Mouse (Mus musculus) liver, adult (tissue): ENCODE measurements around the gene Rps12-ps3.

Source experiments
- GATA4 ChIP-seq: IDR thresholded peaks from 2 replicates; pipeline ENCODE4 v1.6.1; 2014; ENCODE audit warnings: mild to moderate bottlenecking, low read length; ENCODE audit not compliant: insufficient replicate concordance

Rps12-ps3 gene

GRCm38 (mm10) chr19:59321990-59322389 lies at the start of gene Rps12-ps3:
Gene Rps12-ps3 (plus strand): TSS chr19:59322290.
- TF ChIP-seq GATA4: no peak

- TF ChIP-seq GATA4: no peak
Observed at GRCm38 (mm10) chr19:59273190-59273589, 48.9 kb upstream of the Rps12-ps3 start.

- no peak for TF ChIP-seq GATA4
Observed at GRCm38 (mm10) chr19:59276354-59276753, 45.7 kb upstream of the Rps12-ps3 start.

GRCm38 (mm10) chr19:59280841-59281240 lies 41.2 kb upstream of the Rps12-ps3 start:
- no peak for TF ChIP-seq GATA4

- no peak for TF ChIP-seq GATA4
Observed at GRCm38 (mm10) chr19:59282001-59282400, 40.1 kb upstream of the Rps12-ps3 start.

GRCm38 (mm10) chr19:59289042-59289441 lies 33.0 kb upstream of the Rps12-ps3 start:
- TF ChIP-seq GATA4: no peak

GRCm38 (mm10) chr19:59289811-59290210 lies 32.3 kb upstream of the Rps12-ps3 start:
- no peak for TF ChIP-seq GATA4

- no peak for TF ChIP-seq GATA4
Observed at GRCm38 (mm10) chr19:59292183-59292839, 29.8 kb upstream of the Rps12-ps3 start.

GRCm38 (mm10) chr19:59315308-59315707 lies 6.8 kb upstream of the Rps12-ps3 start:
- TF ChIP-seq GATA4: no peak

- TF ChIP-seq GATA4: no peak
Observed at GRCm38 (mm10) chr19:59316571-59316970, 5.5 kb upstream of the Rps12-ps3 start.

- TF ChIP-seq GATA4: no peak
Observed at GRCm38 (mm10) chr19:59330816-59331225, 8.7 kb downstream of the Rps12-ps3 start.

GRCm38 (mm10) chr19:59336655-59337054 lies 14.6 kb downstream of the Rps12-ps3 start:
- TF ChIP-seq GATA4: no peak

GRCm38 (mm10) chr19:59337872-59338681 lies 16.0 kb downstream of the Rps12-ps3 start:
- TF ChIP-seq GATA4: no peak

GRCm38 (mm10) chr19:59339908-59340307 lies 17.8 kb downstream of the Rps12-ps3 start:
- no peak for TF ChIP-seq GATA4

GRCm38 (mm10) chr19:59342964-59343363 lies 20.9 kb downstream of the Rps12-ps3 start:
- no peak for TF ChIP-seq GATA4

GRCm38 (mm10) chr19:59344304-59344711 lies 22.2 kb downstream of the Rps12-ps3 start:
- TF ChIP-seq GATA4: no peak
